Mouse (Mus musculus): Measurements from ENCODE around the gene Fkbp9. TPM values are rescaled to one million over a fixed set of nuclear protein-coding genes. Genes with fewer than 3 reads are reported as not detected.

Gene Fkbp9
- 1 to 10 TPM in 1 of 2 experiments, under 1 TPM in 1; 0.78 to 1.4 TPM for total RNA-seq (2023)

DNA sequence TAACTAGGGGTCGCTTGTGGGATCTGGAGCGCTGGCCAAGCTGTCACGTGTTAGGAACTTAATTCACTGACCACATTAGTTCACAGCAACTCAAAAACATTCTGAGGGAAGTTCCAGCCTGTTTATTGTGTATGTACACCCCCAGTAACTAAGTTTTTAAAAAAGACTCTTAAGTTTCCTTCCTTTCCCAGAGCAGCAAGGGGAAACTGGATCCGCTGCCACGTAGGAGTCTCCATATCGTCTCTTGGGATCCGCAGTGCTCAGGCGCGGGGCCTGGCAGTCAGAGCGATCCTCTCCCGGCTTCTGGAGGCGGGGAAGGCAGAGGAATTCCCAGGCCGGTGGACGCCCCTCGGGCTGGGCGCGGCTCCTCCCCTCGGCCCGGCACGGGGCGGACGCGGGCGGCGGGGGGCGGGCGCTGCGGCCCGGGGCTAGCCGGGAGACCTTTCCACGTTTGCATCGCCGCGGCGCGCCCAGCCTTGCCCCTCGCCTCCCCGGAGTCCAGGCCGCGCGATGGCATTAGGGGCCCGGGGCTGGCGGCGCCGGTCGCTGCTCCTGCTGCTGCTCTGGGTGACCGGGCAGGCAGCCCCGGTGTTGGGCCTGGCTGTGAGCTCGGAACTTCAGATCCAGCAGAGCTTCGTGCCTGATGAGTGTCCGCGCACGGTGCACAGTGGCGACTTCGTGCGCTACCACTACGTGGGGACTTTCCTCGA is at the start of gene Fkbp9:
Fkbp9 (plus strand) TSS at position 363 of the 710 bp plus-strand sequence.

DNA sequence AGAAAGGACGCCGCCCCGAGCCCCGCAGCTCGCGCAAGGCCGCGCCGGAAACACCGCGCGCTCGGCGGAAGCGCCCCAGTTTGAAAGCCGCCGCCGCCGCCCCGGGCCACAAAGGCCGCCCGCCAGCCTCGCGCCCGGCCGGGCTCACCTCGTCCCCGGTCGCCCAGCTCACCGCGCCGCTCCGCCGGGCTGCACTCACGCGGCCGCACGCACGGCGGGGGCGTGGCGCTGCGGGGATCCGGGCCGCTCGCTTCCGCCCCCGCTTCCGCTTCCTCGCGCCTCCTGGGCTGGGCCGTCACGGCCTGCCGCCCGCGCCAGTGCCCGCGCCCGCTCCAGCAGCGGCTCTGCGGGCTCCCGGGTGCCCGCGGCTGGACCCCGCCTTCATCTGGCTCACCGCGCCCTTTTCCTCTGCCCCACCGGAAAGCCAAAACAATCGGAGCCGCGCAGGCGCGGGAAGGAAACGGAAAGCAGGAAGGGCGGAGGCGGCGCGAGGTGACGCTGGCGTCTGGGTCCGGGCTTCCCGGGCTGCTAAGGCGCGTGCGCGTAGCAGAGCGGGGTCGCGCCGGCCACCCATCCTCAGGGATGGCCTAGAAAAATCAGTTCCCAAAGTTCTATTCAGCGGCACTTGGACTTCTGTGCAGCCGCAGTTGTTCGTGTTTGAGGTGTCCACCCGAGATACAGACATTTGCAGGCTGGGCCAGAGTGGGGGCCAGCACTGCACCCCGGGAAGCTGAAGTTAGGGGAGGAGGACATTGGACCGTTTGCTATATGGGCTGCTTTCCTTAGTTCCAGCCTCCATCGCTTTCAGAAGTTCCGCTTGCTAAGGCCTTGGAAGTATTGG is 34.3 kb upstream of the Fkbp9 start, which contains the start of gene Kbtbd2:
Kbtbd2 (minus strand) TSS at position 503 of the 841 bp plus-strand sequence.

DNA sequence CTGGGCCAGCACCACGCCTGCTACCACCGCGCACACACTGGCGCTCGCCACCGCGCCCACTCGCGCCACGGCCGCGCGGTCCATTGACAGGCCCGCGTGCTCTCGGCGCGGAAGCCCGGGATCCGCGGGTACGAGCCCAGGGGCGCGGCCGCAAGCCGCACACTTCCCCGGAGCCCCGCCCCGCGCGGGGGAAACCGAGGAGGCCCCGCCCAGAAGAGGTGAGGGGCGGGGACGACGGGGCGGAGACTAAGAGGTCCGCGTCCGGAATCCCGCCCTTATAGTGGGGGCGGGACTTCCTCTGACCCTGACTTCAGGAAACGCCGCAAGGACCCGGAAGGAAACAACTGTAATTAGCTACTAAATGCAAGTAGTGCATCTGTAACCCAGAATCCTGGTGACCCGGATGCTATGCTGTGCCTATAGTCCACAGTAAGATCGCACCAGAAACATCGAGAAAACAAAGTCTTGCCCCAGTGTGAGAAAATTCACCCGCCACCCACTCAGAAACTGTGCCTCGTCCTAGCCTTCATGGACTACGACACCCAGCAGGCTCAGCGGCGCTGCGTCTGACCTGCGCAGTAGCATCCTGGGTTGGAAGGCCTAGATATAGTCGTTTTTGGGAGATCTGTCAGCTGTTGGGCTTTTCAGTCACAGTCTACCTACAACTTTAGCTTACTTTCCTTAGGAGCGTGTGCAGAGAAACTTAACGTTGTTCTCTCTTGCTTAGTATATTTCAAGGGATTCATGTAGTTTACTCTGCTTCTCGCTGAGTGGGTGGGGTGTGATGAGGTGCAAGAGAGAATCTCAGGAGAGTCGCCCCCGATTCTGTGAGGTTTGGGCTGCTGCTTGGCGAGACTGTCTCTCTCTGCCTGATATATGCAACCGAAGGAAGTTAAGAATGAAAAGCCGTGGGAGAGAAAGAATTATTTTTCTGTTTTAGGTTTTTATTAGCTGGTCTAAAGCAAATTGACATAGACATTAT is 92.2 kb downstream of the Fkbp9 start, which contains the start of the genes Nt5c3 and Vmn1r4:
Nt5c3 (minus strand) TSS at position 207 of the 982 bp plus-strand sequence.
Vmn1r4 (plus strand) TSS at position 290 of the 982 bp plus-strand sequence.

Other genes with a start within 250 kb of the Fkbp9 start
- gene Lsm5, start 127.3 kb upstream of the Fkbp9 start, total RNA-seq (2023) = 10 to 100 TPM; 22.0 to 27.9 TPM
- 10 to 100 TPM; 44.3 to 51.7 TPM for gene Avl9, start 117.2 kb upstream of the Fkbp9 start, total RNA-seq (2023)
- 10 to 100 TPM; 30.0 to 37.5 TPM for gene Kbtbd2, start 34.2 kb upstream of the Fkbp9 start, total RNA-seq (2023)
- gene Nt5c3, start 91.9 kb downstream of the Fkbp9 start, total RNA-seq (2023) = 10 to 100 TPM; 33.8 to 39.9 TPM
- under 1 TPM in 1 of 2 experiments, not detected in 1; 0.24 TPM for gene Vmn1r4, start 92.0 kb downstream of the Fkbp9 start, total RNA-seq (2023)
- gene Vmn1r5, start 138.2 kb downstream of the Fkbp9 start, total RNA-seq (2023) = not detected
- not detected for gene Vmn1r6, start 165.2 kb downstream of the Fkbp9 start, total RNA-seq (2023)
- gene Vmn1r7, start 193.3 kb downstream of the Fkbp9 start, total RNA-seq (2023) = not detected
- gene Vmn1r8, start 200.2 kb downstream of the Fkbp9 start, total RNA-seq (2023) = not detected
- gene Vmn1r9, start 234.7 kb downstream of the Fkbp9 start, total RNA-seq (2023) = not detected

Measured in neutrophil, adult 59 days (primary cell).